Mouse (Mus musculus) kidney, embryonic 14.5 days (tissue): Measurements from ENCODE around the gene Pbx2. TPM values are rescaled to one million over a fixed set of nuclear protein-coding genes. Genes with fewer than 3 reads are reported as not detected.

ENCODE experiments used
- ATAC-seq: fragments of 200-750 bp; cut with Nextera tagmentation; 2 replicates; pipeline ENCODE4 v1.8.0; 2017; ENCODE audit warnings: moderate number of reproducible peaks, mild to moderate bottlenecking, moderate TSS enrichment, moderate library complexity; ENCODE audit not compliant: low FRiP score, low TSS enrichment
- H3K27ac ChIP-seq: fragments of 300-500 bp; sonication (generic); 2 replicates; pipeline ENCODE4 v1.5.1; 2014; ENCODE audit warnings: low read depth, mild to moderate bottlenecking, low read length, moderate library complexity, mixed read lengths
- H3K27me3 ChIP-seq: fragments of 300-500 bp; sonication (generic); 2 replicates; pipeline ENCODE4 v1.6.1; 2014; ENCODE audit warnings: mild to moderate bottlenecking, low read length; ENCODE audit not compliant: control insufficient read depth, insufficient read depth
- H3K36me3 ChIP-seq: fragments of 300-500 bp; sonication (generic); 2 replicates; pipeline ENCODE4 v1.6.1; 2014; ENCODE audit warnings: low read length, mixed read lengths; ENCODE audit not compliant: control insufficient read depth, insufficient read depth
- H3K4me1 ChIP-seq: fragments of 300-500 bp; sonication (generic); 2 replicates; pipeline ENCODE4 v1.6.1; 2014; ENCODE audit warnings: low read length, mixed read lengths; ENCODE audit not compliant: control insufficient read depth, insufficient read depth
- H3K4me2 ChIP-seq: fragments of 300-500 bp; sonication (generic); replicated peaks from 2 replicates; pipeline ENCODE4 v1.6.1; 2014; ENCODE audit warnings: low read depth, mild to moderate bottlenecking, low read length
- H3K4me3 ChIP-seq: fragments of 300-500 bp; sonication (generic); 2 replicates; pipeline ENCODE4 v1.5.1; 2014; ENCODE audit warnings: mild to moderate bottlenecking, low read length
- H3K9ac ChIP-seq: fragments of 300-500 bp; sonication (generic); 2 replicates; pipeline ENCODE4 v1.6.1; 2014; ENCODE audit warnings: low read depth, mild to moderate bottlenecking, low read length, moderate library complexity
- H3K9me3 ChIP-seq: fragments of 300-500 bp; sonication (generic); 2 replicates; pipeline ENCODE4 v1.6.1; 2016; ENCODE audit warnings: low read length; ENCODE audit not compliant: control insufficient read depth
- WGBS: fragments of 180-500 bp; shearing (Covaris S2); extraction: QIAGEN DNeasy Blood & Tissue Kit; methylation state at CpG from one replicate; pipeline ENCODE4 v1.1.7; 2014; 5-methylcytosine and 5-hydroxymethylcytosine counted together
- polyA plus RNA-seq: library from polyadenylated mRNA; unstranded; fragments of >200 nt; fragmentation: Nextera tagmentation; extraction: Ambion mirVana; gene quantifications from 2 replicates; pipeline ENCODE4 v1.2.1, GENCODE M21; 2014

The Pbx2 gene
- polyA plus RNA-seq, 1 experiment from 2014 or later = 17.8 TPM

DNA sequence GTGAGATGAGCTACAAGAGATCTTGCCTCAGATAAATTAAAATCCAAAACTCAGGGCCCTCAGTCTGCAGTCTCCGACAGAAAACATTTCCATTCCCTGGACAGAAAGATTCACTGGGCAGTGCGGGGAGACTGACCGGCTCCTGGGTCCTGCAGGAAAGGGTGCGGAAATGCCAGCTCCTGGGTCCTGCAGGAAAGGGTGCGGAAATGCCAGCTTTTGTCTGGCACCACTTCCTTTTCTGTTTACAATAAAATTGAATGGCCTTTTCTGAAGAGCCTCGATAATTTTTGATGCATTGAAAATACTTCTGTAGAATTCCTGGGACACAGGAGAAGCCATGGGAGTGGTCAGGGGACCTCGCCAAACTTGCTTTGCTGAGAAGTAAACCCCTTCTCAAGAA lies 31.9 kb upstream of the Pbx2 start:
- no peak overlapping the region for H3K27ac ChIP-seq
- no peak overlapping the region for H3K9ac ChIP-seq
- 87% methylated on average over 7 of the region's 7 CpGs for WGBS
- H3K4me3 ChIP-seq = no peak overlapping the region
- no peak for ATAC-seq
- H3K4me1 ChIP-seq = peaks cover under 1% of the 10 kb centered on the region; the same call in 1 of the 2 replicates
- H3K4me2 ChIP-seq = no peak overlapping the region
- no peaks in the 10 kb centered on the region for H3K36me3 ChIP-seq
- no peaks in the 10 kb centered on the region for H3K9me3 ChIP-seq
- H3K27me3 ChIP-seq = no peaks in the 10 kb centered on the region

DNA sequence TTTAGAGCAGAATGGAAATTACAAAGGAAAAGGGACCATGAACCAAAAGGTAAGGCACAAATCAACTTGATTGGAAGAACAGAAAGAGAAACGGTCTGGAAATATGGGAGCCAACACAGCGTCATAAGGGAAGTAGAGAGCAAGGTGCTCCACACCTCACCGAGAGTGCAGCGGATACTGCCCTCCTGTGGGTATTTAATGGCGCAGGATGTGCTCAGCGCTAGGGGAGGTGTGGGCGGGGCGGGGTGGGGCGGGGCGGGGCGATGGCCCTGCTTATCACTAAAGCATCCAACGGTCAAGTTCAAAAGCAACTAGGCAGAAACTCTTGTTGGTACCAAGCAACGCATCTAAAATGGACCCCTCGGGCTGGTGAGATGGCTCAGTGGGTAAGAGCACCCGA lies 31.2 kb upstream of the Pbx2 start:
- Histone ChIP-seq H3K4me1 (peaks cover 8% of the 10 kb centered on the region), H3K27ac (no peak overlapping the region), H3K9me3 (no peaks in the 10 kb centered on the region), H3K36me3 (no peaks in the 10 kb centered on the region), H3K9ac (no peak overlapping the region), H3K27me3 (no peaks in the 10 kb centered on the region), H3K4me2 (no peak overlapping the region), H3K4me3 (no peak overlapping the region)
- WGBS = 27% methylated on average over 15 of the region's 15 CpGs
- no peak for ATAC-seq

DNA sequence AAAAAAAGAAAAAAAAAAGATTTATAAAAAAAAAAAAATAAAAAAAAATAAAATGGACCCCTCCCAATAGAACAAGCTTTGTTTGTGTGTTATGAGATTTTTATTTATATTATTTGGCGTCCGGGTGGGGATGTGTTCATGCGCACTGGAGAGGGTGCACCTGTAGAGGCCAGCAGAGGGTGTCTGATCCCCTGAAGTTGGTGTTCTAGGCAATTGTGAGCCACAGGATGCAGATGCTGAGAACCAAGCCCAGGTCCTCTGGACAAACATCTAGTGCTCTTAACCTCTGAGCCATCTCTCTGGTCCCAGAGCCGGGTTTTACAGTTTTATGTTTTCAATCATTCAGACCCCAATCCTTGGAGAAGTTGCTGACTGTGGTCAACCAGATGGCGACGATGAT lies 30.6 kb upstream of the Pbx2 start:
- Histone ChIP-seq H3K4me3 (no peak overlapping the region), H3K27ac (no peak overlapping the region), H3K9ac (no peak overlapping the region), H3K36me3 (no peaks in the 10 kb centered on the region), H3K4me2 (no peak overlapping the region), H3K9me3 (no peaks in the 10 kb centered on the region), H3K4me1 (peaks cover 8% of the 10 kb centered on the region), H3K27me3 (no peaks in the 10 kb centered on the region)
- 91% methylated on average over 6 of the region's 6 CpGs for WGBS
- ATAC-seq = no peak

DNA sequence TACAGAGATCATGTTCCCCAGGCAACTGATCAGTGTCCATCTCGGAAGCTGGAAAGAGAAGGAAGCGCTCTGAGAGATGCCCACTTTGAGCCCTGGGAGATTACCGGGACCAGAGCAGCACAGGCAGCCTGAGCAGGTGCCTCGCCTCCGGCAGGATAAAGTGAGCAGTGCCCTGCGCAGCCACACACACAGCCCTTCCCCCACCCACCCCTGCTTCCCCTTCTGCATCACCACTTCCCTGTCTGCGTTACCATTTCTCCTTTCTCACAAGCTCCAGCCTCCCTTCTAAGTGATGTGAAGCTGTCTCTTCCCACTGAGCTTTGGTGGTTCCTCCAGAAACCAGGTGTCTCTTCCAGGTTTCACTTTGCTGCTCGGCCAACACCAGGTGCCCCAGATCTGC lies 29.9 kb upstream of the Pbx2 start:
- peak overlapping the region; percentile 30; the same call in 1 of the 2 replicates for H3K27ac ChIP-seq
- H3K4me1 ChIP-seq = peaks cover 8% of the 10 kb centered on the region
- no peak overlapping the region for H3K4me3 ChIP-seq
- no peak overlapping the region for H3K4me2 ChIP-seq
- H3K36me3 ChIP-seq = no peaks in the 10 kb centered on the region
- no peak overlapping the region for H3K9ac ChIP-seq
- no peaks in the 10 kb centered on the region for H3K9me3 ChIP-seq
- WGBS = 49% methylated on average over 8 of the region's 8 CpGs
- no peak for ATAC-seq
- no peaks in the 10 kb centered on the region for H3K27me3 ChIP-seq

DNA sequence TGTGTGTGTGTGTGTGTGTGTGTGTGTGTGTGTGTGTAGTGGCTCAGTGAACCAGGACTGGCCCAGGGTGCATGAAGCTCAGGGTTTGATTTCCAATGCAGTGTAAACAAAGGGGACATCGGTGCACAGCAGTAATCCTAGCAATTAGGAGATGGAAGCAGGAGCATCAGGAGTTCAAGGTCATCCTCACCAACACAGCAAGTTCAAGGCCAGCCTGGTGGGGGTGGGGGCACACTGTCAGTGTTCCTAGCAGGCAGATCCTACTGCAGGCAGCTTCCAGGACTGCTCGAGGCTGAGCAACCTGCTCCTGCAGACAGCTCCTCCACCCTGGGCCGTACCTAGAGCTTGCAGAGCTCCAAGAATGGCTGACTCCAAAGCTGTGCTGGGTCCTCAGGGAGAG lies 28.5 kb upstream of the Pbx2 start:
- Histone ChIP-seq H3K4me1 (peaks cover 8% of the 10 kb centered on the region), H3K4me3 (no peak overlapping the region), H3K27me3 (no peaks in the 10 kb centered on the region), H3K4me2 (no peak overlapping the region), H3K36me3 (no peaks in the 10 kb centered on the region), H3K9me3 (no peaks in the 10 kb centered on the region), H3K27ac (no peak overlapping the region), H3K9ac (no peak overlapping the region)
- ATAC-seq = no peak
- WGBS = 67% methylated on average over 3 of the region's 3 CpGs

DNA sequence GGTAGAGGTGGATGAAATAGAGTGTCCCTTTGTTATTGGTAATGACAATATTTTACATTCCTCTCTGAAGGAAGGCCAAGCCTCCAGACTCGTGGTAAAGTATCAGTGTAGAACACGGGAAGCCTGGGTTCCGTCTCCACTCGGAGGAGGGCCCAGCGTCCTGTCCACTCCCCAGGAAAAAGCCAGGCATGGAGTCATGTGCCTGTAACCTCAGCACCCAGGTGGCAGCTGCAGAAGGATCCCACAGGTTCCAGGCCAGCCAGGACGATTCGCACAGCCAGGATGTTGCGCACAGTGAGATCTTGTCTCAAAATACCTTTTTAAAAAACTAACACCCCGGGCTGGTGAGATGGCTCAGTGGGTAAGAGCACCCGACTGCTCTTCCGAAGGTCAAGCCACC lies 27.7 kb upstream of the Pbx2 start:
- no peaks in the 10 kb centered on the region for H3K36me3 ChIP-seq
- WGBS = 58% methylated on average over 11 of the region's 11 CpGs
- H3K4me2 ChIP-seq = no peak overlapping the region
- H3K9me3 ChIP-seq = no peaks in the 10 kb centered on the region
- peaks cover 8% of the 10 kb centered on the region for H3K4me1 ChIP-seq
- H3K27ac ChIP-seq = no peak overlapping the region
- ATAC-seq = no peak
- H3K9ac ChIP-seq = no peak overlapping the region
- H3K27me3 ChIP-seq = no peaks in the 10 kb centered on the region
- no peak overlapping the region for H3K4me3 ChIP-seq

DNA sequence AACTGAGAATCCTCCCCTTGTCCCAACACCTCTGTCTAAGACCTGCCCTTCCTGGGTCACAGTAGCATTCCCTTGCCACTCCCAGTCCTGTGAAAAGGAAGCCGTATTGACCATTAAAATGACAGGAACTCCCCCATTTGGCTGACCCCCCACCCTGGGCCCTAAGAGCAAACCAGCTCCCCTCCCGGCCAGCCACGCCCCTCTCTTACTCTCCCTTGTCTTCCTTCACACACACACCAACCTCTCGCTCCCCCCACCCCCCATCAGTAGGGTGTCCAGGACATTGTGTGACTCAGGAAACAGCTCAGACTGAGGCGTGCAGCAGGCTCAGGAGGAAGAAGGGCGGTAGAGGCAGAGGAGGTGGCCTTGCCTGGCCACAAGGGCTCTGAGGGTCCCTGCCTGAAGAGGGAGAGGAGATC lies 27.1 kb upstream of the Pbx2 start, which contains the start of gene Notch4:
Notch4 (plus strand) TSS at position 266 of the 419 bp plus-strand sequence.
- 7% methylated on average over 6 of the region's 6 CpGs for WGBS
- Histone ChIP-seq H3K27me3 (no peaks in the 10 kb centered on the region), H3K36me3 (no peaks in the 10 kb centered on the region), H3K27ac (peak within 1 kb of the TSS; percentile 72), H3K4me1 (peaks cover 8% of the 10 kb centered on the region), H3K9ac (peak within 1 kb of the TSS; percentile 42), H3K4me3 (peak within 1 kb of the TSS; percentile 18; the same call in 1 of the 2 replicates), H3K9me3 (no peaks in the 10 kb centered on the region), H3K4me2 (peak within 1 kb of the TSS; percentile 32; the same call in 1 of the 2 replicates)
- peak; percentile 66; the same call in 1 of the 2 replicates for ATAC-seq

GRCm38 (mm10) chr17:34564796-34565195 lies 26.3 kb upstream of the Pbx2 start:
- H3K4me3 ChIP-seq = peak overlapping the region; percentile 18; the same call in 1 of the 2 replicates
- no peaks in the 10 kb centered on the region for H3K36me3 ChIP-seq
- H3K9ac ChIP-seq = peak overlapping the region; percentile 42
- no peaks in the 10 kb centered on the region for H3K9me3 ChIP-seq
- H3K4me1 ChIP-seq = peaks cover 8% of the 10 kb centered on the region
- WGBS = 29% methylated on average over 3 of the region's 3 CpGs
- no peaks in the 10 kb centered on the region for H3K27me3 ChIP-seq
- peak overlapping the region; percentile 32; the same call in 1 of the 2 replicates for H3K4me2 ChIP-seq
- ATAC-seq = peak; percentile 34; the same call in 1 of the 2 replicates
- H3K27ac ChIP-seq = peak overlapping the region; percentile 72

GRCm38 (mm10) chr17:34567311-34567710 lies 23.8 kb upstream of the Pbx2 start:
- Histone ChIP-seq H3K27me3 (no peaks in the 10 kb centered on the region), H3K27ac (no peak overlapping the region), H3K9me3 (no peaks in the 10 kb centered on the region), H3K9ac (no peak overlapping the region), H3K4me3 (no peak overlapping the region), H3K4me1 (peaks cover 8% of the 10 kb centered on the region), H3K36me3 (no peaks in the 10 kb centered on the region), H3K4me2 (no peak overlapping the region)
- no peak for ATAC-seq
- 60% methylated on average over 9 of the region's 9 CpGs for WGBS
